Mouse (Mus musculus): Measurements from ENCODE around the gene Exoc3l.
A peak's percentile ranks its signal among the peaks of the same experiment; 100 is the strongest.

Gene Exoc3l

DNA sequence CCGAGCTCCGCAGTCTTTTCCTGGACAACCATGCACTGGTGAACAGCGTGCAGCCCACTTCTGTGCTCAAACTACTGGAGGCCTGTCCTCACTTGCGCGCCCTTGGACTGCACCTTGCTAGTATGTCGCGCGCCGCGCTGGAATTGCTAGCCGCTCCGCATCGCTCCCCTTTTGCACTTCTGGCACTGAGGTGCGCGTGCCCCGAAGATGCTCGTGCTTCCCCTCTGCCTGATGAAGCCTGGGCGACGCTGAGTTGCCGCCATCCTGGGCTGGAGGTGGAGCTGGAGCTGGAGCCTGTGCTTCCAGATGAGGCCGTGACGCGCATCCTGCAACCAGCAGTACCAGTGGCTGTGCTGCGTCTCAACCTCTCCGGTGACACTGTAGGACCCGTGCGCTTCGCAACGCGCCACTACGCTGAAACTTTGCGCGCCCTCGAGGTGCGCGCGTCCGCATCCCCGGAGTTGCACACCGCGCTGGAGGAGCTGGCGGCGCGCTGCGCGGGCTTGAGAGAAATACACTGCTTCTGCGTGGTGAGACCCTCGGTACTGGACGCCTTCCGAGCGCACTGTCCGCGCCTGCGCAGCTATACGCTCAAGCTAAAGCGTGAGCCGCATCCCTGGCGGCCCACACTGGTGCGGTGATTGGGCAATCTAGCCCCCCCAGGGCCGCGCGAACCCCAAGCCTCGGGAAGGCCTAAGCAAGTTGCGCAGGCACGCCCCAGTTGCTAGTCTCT lies 27.4 kb downstream of the Exoc3l start:
- peak; percentile 93 to 94 for DNase-seq (ENCODE audit: low spot score in 2 of 2)

DNA sequence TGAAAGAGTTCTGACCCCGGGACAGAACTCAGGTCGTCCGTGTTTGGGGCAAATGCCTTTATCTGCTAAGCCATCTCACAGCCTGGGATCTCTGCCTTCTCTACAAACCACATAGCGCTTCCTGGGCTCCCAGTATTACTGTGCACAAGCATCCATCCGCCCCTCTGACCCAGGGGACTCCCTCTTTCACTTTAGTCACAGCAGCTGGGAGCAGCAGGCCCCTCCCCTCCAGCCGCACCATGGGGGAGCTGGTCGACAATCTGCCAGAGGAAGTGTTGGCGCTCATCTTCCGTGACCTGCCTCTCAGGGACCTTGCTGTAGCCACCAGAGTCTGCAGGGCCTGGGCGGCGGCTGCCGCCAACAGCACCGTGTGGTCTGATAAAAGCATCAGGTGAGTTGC lies 29.1 kb downstream of the Exoc3l start:
- no peak for DNase-seq (ENCODE audit: low spot score in 2 of 2)

DNA sequence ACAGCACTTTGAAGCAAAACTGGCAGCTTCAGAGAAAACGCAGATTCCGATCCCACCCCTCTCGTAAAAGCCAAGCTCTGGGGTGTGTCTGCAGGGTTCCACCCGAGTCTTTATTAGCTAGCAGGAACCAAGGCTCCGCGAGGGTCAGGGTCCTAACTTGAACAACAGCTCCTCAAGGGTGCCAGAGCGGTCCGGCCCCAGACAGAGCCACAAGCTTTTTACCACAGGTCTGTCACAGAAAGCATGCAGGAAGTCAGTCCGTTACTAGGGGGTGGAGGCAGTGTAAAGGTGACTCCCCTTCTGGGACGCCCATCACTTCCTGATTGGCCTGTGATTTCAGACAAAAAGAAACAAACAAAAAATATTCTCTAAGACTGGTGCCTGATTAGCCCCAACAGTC lies 30.8 kb downstream of the Exoc3l start:
- no peak for DNase-seq (ENCODE audit: low spot score in 2 of 2)

DNA sequence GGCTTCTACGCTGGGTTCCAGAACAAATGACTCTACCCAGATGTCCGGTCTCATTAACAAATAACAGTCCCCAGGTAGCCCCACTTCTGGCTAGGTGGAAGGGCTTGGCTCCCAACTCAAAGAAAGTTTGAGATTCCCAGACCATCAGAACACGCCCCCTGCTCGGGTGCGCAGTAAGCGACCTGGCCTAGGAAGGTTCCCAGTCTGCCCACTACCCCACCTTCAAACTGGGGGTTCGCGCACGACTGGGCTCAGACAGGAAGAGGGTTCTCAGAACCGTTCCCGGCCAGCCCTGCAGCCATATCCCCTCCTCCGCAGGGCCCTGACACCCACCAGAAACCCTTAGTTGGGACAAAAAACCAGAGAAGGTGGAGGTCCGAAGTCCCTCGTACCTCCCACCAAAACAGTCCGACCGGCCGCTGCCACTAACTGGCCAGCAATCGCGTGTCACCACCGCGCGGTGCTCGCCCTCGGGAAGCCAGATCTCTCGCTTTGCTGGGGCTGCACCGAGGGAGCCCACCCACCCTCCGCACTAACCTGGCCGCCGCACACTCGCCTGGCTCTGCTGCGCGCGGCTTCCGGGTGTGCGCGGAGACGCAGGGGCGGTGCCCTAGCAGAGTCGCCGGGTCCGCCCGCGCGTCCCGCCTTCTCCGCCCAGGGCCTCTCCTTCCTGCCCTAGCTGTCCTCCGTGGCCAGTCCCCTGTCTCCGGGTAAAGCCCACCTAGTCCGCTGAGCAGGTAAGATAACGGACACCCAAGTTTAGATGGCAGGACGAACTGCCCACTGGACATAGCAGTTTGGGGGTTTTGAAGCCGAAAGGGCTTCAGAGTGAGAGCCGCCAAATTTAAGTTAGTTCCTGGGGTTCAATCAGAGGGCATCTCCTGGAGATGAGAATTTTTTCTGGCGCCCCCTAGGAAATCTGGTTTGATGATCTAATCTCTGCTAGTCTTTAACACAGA lies 31.6 kb downstream of the Exoc3l start, which contains the start of the genes Tradd and Fbxl8:
Gene Tradd (minus strand): TSS at position 586 of the 959 bp plus-strand sequence.
Gene Fbxl8 (plus strand): TSS at position 625 of the 959 bp plus-strand sequence.
- DNase-seq (ENCODE audit: low spot score in 2 of 2) = peak in 1 of 2 experiments; percentile 54

DNA sequence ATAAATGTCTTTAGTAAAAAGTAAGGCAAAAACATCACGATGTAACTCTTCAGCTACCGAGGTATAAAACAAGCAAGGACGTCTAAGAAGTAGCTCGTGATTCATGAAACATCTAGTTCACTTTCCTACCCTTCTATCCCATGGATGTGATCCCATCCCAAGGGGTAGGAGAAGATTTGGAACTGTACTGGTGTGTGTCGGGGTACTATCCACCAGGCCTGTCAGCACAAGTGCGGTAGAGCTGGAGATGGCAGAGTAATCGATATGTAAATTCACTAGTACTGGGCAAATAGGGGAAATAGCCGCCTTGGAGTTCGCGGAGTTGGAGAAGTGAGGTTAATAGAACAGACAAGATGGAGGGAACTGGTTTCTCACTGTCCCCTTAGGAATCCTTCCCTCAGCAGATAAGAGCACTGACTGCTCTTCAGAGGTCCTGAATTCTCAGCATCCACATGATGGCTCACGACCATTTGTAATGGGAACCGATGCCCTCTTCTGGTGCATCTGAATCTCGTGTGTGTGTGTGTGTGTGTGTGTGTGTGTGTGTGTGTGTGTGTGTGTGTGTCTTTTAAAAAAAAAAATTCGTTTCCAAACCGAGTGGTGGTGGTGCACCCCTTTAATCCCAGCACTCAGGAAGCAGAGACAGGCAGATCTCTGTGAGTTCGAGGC lies 32.5 kb downstream of the Exoc3l start:
- no peak for DNase-seq (ENCODE audit: low spot score in 2 of 2)

DNA sequence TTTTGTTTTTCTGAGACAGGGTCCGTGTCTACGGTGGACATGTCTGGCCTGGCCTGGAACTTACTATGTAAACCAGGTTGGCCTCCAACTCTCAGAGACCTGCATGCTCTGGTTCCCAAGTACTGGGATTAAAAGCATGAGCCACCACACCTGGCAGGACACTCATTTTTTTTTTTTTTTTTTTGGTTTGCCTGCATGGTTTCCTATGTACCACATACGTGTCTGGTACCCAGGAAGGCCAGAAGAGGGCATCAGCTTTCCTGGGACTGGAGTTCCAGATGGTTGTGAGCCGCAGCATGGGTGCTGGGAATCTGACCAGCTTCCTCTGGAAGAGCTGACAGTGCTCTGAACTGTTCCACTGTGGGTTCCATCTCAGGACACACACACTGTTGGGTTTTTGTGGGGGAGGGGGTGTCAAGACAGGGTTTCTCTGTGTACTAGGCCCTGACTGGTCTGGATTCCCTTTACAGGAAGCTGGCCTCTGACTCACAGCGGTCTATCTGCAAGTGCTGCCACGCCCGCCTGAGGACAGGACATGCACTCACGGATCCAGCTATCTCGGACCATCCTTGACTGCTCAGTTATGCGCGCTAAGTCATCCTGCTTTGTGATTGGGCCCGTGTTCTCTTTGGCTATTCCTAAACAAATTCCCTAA lies 34.4 kb downstream of the Exoc3l start:
- peak in 1 of 2 experiments; percentile 24 for DNase-seq (ENCODE audit: low spot score in 2 of 2)

DNA sequence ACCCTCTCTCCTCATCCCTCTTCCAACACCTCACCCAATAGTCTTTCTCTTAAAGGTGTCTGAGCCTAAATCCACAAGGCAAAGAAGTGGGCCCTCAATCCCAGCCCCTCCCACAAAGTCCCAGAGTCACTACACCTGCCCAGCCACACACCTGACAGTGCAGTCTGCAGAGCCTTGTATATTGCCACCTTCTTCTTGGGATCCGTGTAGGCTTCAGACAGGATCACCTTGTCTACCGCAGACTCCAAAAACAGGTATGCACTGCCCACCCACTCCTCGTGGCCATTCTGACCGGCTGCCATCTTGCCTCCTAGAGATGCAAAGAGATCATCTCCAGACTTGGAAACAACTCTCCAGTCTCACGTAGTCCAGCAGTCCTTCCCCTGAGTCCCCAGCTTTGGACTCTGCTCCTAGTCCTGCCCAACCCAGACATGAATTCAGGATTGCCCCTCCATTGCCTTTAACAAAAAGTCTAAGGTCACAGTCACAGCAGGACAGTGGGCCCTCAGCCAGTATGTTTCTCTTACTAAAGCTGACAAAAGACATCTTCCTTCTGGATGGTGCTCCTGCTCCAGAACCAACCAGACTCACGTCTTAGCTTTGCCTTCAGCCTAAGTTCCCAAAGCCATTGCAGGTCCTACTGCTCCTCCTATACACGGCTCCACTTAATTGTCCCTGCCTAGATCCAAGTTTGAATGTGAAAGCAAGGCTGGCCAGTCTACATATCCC lies 35.4 kb downstream of the Exoc3l start:
- peak in 1 of 2 experiments; percentile 24 for DNase-seq (ENCODE audit: low spot score in 2 of 2)

DNA sequence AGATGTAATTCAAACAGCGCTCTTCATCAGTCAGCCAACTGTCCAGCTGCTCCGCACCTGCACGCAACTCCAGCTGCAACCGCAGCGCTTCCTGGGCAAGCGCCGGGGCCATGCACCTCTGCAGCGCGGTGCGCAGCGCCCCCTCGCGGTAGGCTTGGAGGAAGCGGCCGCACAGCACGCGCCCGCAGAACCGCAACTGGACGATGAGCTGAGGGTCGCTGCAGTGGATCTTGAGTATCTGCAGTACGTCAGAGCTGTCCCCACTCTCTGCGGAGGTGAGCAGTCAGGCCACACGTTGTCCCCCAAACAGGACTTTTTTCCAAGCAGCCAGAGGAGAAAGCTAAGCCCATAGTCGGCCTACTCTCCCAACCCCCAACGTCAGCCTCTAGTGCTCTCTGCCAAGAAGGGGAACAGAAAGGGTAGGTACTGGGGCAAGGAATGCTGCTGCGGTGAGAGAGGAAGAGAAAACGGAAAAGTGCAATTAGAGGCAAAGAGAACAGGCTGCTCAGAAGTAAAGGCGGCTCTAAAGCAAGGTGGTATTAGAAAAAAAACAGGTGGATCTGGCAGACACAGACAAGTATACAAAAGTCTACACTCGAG lies 36.1 kb downstream of the Exoc3l start:
- DNase-seq (ENCODE audit: low spot score in 2 of 2) = peak; percentile 59 to 77

DNA sequence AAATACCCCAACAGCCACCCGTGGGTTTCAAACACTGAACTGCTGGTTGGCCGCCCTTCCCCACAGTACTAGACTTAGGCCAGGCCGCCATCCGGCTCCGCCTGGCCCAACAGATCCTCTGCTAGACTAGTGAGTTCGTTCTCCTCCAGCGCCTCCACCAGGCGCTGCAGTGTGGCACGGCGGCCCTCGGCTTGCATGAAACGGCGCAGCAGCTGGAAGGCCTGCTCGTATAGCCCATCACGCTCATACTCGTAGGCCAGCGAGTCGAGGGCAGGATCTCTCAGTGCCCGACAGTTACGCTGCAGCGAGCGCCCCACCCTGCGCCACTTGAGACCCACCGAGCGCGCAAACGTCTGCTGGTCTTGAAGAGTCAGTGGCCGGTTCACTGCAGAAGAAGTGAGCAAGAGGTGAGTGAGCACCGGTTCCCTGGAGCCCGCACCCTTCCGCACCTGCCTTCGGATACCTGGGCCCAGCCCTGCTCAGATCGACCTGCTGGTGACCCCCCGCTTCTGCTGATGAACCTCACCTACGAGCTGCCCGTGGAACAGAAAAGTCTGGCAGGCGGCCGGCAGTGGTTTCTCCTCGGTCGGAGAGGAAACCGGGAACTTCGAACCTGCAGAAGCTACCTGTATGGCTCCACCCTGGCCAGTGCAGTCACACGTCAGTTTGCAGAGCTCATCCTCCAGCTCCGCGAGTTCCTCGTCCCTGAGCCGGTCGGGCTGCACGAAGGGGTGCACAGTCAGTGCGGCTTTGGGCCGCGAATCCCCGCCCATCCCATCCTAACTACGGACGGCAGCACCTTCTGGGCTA lies 36.8 kb downstream of the Exoc3l start:
- peak; percentile 47 to 58 for DNase-seq (ENCODE audit: low spot score in 2 of 2)

DNA sequence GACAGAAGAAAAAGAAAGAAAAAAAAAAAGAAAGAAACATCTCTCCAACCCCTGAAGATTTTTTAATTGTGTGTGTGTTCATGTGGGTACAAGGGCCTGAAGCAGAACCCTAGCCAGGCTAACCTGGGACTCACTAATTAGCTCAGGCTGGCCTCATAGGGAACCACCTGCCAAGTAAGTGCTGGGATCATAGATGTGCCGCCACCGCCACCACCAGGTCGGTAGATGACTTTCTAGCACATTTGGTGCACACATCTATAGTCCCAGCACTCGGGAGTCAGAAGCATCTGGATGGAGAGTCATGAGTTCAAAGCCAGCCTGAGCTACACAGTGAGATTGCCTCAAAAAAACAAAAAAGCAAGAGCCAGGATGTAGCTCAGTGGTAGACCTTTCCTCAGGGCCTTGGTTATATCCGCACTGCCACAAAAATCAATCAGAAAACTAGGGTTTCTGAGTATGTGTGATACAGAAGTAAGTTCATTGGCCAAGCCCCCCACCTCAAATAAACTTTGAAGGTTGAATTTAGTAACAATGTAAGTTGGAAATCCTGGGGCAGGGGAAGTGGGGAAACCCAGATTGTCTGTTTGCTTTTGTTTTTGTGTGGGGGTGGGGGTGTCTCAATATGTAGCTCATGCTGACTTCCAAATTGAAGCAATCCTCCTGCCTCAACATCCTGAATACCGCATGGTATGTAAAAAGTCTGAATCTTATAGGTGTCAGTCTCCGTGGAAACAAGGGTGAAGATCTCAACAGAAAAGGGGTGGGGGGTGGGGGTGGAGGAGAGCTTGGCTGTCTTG lies 38.4 kb downstream of the Exoc3l start:
- peak in 1 of 2 experiments; percentile 23 for DNase-seq (ENCODE audit: low spot score in 2 of 2)

DNA sequence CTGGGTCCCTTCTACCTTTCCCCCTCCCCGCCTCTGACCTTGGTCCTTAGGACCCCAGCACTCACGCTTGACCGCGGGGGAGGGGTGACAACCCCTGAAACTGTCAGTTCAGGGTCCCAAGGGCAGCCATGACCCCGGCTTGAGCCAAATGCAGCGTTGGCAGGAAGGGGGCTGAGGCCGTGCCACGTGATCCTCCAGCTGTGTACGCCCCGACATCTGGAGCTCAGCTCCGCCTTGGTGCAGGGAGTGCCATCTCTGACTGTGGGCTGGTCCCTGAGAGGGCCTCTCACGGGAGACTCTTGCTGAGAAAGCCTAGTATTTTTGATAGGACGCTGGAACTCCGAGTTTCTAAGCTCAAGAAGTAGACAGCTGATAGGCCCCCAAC lies 40.9 kb downstream of the Exoc3l start, which contains the start of gene B3gnt9:
Gene B3gnt9 (minus strand): TSS at position 188 of the 385 bp plus-strand sequence.
- peak; percentile 58 to 66 for DNase-seq (ENCODE audit: low spot score in 2 of 2)

DNA sequence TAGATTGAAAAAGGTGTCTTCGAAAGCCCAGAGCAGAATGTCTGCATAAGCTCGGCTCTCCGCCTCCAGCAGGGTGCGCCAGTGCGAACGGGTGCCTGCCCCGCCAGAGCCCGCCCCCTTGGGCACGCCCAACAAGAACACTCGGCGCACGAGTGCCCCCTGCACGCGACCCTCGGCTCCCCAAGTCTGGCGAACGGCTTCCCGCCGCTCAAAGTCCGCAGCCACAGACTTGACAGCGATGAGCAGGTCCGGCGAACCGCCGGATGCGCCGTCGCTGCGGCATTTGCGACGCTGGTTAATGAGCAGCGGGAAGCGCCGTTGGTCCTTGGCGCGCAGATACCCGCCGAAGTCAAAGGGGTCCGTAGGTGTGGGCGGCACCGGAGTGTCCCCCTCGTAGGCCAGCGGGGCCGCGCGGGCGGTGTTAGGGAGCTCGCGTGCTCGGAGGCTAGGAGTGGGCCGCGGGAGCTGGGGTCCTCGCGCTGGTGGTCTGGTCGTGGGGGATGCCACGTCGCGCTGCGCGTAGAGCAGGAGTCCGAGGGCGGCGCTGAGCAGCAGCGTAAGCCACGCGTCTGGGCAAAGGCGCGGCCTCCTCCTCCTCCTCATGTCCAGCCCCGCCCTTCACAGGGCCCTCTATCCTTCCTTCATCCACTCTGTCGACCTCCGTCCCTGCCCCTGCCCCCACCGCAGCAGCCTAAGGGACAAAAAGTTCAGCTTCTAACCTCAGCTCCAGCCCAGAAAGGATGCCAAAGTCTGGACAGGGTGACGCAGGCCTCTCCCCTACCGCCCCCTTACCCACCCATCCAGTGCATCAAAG lies 41.5 kb downstream of the Exoc3l start:
- peak; percentile 92 to 93 for DNase-seq (ENCODE audit: low spot score in 2 of 2)

DNA sequence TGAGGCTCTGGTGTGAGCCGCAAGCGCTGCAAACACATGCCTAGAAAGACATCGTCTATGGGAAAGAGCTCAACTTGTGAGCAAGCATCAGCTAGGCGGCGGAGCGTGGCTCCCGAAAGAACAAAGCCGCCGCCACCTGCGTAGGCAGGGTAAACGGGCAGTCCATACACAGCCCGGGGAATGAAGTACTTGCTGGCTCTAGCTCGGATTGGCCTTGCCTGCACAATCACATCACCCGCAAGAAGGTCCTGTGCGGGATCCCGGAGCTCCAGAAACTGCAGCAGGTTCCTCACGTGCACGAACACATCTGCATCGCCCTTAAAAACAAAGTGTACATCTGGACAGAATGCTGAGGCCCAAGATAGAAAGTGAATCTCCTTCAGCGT lies 42.1 kb downstream of the Exoc3l start:
- no peak for DNase-seq (ENCODE audit: low spot score in 2 of 2)

DNA sequence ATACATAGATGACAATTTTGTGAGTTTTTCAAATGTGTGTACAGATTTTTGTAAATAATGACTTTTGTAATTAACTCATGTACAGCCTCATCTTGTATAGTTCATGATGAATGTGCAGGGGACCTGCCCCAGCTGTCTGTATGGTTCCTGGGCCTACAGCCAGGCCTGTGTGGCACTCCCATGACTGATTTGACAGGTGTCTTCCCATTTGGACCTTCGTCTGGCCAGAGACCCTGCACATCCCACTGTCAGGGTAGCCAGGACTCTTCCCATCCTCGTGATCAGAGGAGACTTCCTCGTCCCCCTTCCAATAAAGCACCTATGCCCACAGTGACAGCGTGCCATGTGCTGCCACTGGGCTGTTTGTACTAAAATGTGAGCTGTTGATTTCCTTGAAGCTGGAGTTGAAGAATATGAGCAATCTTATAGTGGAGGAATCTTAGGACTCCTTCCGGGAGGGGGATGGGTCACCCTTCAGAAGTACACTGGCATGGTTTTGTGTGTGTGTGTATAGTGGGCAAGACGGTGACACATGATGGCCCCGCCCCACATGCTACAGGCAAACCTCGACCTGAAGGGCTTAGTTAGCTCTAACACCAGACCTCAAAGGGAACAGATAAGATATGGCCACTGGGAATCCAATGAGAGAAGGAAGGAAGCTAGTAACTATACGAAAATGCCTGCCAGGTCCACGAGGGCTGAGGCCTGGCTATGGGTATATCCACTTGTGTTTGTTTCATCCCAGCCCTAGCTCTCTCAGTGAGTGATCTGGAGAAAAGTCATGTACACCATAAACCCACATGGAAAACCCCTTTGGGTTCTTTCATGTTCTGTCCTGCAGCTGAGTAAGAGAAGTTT lies 43.0 kb downstream of the Exoc3l start:
- DNase-seq (ENCODE audit: low spot score in 2 of 2) = peak in 1 of 2 experiments; percentile 28

DNA sequence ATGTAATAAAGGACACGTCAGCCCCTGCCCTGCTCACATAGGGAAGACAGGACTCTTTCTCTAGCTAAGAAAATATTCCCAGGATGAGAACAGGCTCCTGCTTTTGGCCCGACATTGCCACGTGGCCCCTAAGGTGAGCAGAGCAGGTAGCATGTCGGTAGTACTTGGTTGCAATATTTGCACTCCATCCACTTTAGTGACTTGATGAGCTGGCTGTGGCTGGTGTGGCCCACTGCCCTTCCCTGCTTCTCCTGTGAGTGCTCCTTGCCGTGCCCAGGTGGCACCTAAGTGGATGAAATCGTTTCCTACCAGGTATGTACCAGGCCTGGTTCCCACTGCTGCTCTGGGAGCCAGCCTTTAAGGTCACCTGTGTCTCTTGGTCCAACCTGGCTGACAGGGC lies 43.9 kb downstream of the Exoc3l start:
- DNase-seq (ENCODE audit: low spot score in 2 of 2) = no peak

DNA sequence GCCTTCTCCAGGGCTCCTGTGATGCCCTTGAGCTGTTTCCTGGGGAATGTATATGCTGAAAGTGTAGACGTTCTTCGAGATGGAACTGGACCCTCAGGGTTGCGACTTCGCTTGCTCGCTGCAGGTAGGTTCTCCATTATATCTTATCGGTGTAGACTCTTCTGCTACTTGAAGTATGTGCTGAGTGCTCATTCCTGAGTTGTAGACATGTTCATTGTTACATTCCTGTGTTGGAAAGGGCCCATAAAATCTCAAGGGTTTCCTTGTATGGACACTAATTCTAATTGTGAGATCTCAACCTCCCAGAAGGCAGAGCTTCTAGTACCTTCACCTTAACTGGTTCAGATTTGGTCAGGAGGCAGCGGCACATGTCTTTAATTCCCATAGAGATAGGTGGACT lies 54.9 kb downstream of the Exoc3l start:
- DNase-seq (ENCODE audit: low spot score in 2 of 2) = no peak
